Mouse (Mus musculus): ENCODE measurements at regions not wholly inside any gene's neighbourhood (a gene's known extent, or its start where the extent isn't known, plus 50 kb on each side); places are given as distances from the start of the nearest gene placed in this dataset.
A peak's percentile ranks its signal among the peaks of the same experiment; 100 is the strongest.
"Not testable (repeated sequence)": the region's sequence is repeated elsewhere in the genome, so short reads cannot be mapped to it uniquely, and the experiment has no call there.

DNA sequence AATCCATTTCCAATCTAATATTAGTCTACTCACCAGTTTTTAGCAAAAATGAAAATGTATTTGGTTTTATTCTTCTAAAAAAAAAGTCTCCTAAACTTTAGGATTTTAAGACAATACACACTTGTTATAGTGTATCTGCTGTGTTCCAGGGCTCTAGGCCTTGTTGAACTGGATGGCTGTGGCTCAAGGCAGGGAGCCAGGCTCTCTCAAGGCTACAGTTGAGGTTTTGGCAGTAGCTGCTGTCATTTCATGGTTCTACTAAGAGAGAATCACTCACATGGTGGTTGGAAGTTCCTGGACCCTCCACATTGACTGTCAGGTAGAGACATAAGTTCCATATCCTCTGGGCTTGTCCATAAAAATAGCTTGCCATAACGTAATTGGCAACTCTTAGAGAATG is 282.2 kb upstream of the Dcbld2 start:
- no peak overlapping the region for H3K27ac ChIP-seq (ENCODE audit: insufficient read depth, low read length)
- no peak for TF ChIP-seq POLR2A (IDR thresholded peaks at IDR 0.05; ENCODE audit: low read depth, low read length)
- no peak for TF ChIP-seq CTCF (IDR thresholded peaks at IDR 0.05; ENCODE audit: borderline replicate concordance, insufficient read depth, low read length)
- H3K4me1 ChIP-seq (ENCODE audit: control insufficient read depth, insufficient read depth, low read length): no peaks in the 10 kb centered on the region
- no peak overlapping the region for H3K4me3 ChIP-seq (ENCODE audit: insufficient read depth, low read length)

DNA sequence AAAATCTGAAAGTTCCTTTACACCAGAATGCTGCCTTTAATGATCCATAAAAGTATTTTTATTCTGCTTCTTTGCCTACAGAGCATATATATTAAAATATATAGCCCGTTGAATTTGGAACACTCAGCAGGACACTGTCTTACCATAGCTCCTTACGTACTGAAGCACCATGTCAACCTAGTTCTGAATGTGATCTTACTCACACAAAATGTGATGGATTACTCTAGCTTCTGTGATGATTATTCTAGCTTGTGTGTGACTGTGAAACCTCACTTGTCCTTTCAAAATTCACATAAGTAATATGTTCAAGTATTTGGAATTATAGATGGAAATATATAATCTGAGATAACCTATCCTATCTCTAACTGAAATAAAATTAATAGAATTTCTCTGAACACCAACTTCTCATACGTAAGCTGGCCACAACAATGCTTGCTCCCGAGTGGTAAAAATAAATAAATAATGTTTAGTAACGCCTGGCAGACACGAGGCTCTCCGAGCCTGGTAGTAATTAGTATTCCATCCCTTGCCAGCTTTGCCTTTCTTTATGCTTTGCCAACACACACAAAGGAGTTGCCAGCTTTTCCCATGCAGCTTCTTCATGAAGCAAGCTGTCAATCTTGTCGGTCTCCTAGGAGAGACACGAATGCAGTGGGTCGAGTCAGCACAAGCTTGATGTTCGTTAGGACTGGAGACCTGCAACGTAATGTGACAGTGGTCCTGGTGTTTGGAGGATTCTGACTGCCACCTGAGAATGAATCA is 271.9 kb upstream of the Dcbld2 start:
- no peak overlapping the region for H3K4me3 ChIP-seq (ENCODE audit: insufficient read depth, low read length)
- H3K27ac ChIP-seq (ENCODE audit: insufficient read depth, low read length): no peak overlapping the region
- H3K4me1 ChIP-seq (ENCODE audit: control insufficient read depth, insufficient read depth, low read length): no peaks in the 10 kb centered on the region
- TF ChIP-seq CTCF (IDR thresholded peaks at IDR 0.05; ENCODE audit: borderline replicate concordance, insufficient read depth, low read length): no peak
- TF ChIP-seq POLR2A (IDR thresholded peaks at IDR 0.05; ENCODE audit: low read depth, low read length): no peak

DNA sequence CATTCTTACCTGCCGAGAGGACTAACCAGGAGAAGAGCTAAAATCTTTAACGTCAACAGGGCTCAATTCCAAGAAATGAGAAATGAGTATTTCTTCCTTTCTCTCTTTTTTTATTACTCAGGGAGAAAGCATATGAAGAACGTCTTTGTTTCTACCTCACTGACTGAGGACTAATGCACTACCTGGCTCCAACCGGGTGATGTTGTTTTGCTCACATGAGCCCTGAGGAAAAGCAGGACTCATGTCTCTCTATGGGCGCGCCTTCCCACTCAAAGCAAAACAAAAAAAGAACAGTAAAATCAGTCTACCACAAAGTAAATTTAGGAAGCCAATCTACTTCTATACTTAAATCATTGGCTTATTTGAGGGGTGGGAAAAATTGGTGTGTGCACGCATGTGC is 271.3 kb upstream of the Dcbld2 start:
- H3K4me3 ChIP-seq (ENCODE audit: insufficient read depth, low read length): no peak overlapping the region
- TF ChIP-seq POLR2A (IDR thresholded peaks at IDR 0.05; ENCODE audit: low read depth, low read length): no peak
- no peak for TF ChIP-seq CTCF (IDR thresholded peaks at IDR 0.05; ENCODE audit: borderline replicate concordance, insufficient read depth, low read length)
- H3K4me1 ChIP-seq (ENCODE audit: control insufficient read depth, insufficient read depth, low read length): no peaks in the 10 kb centered on the region
- no peak overlapping the region for H3K27ac ChIP-seq (ENCODE audit: insufficient read depth, low read length)

DNA sequence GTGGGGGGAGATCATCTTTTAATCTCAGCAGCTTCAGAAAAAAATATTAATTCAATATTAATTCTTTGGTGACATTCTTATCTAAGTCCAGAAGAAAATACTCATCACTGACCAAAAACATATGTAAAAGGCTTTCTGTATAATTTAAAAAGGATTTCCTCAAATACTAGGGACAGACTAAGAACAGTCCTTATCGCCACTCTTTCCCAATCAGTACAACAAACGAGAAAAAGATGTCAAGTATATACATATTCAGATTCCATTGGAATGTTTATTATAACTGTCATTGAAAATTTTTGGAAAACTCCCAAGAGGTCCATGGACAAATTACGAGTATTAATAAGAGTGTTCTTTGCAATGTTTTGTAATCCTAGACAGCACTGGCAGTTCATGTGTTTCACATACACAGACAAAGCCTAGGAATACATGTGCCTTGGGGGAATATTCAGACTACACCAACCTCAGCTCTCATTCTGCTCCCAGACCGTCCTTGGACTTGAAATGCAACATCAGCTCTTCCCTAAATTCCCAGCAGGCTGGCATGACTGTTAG is 270.4 kb upstream of the Dcbld2 start:
- Histone ChIP-seq H3K4me3 (ENCODE audit: insufficient read depth, low read length) (no peak overlapping the region), H3K27ac (ENCODE audit: insufficient read depth, low read length) (no peak overlapping the region), H3K4me1 (ENCODE audit: control insufficient read depth, insufficient read depth, low read length) (no peaks in the 10 kb centered on the region)
- no peak for TF ChIP-seq CTCF (IDR thresholded peaks at IDR 0.05; ENCODE audit: borderline replicate concordance, insufficient read depth, low read length)
- no peak for TF ChIP-seq POLR2A (IDR thresholded peaks at IDR 0.05; ENCODE audit: low read depth, low read length)

DNA sequence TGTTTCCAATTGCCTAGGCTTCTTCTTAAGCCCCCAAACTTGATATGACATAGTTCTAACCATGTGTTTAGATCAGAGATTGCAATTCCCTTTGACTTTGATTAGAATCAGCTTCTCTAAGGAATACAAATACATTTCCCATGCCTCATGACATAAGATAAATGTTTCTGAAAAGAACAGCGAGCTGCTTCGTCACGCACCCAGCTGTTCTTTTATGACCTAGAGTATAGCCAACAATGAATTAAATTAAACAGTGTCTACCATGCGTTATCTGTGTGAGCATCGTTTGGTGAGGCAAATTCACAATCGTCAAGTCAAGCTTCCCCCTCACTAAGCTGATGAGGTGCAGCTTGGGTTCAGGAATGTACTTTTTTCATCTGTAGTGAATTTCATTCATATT is 261.8 kb upstream of the Dcbld2 start:
- TF ChIP-seq CTCF (IDR thresholded peaks at IDR 0.05; ENCODE audit: borderline replicate concordance, insufficient read depth, low read length) (no peak), POLR2A (IDR thresholded peaks at IDR 0.05; ENCODE audit: low read depth, low read length) (no peak)
- no peak overlapping the region for H3K27ac ChIP-seq (ENCODE audit: insufficient read depth, low read length)
- no peak overlapping the region for H3K4me3 ChIP-seq (ENCODE audit: insufficient read depth, low read length)
- no peaks in the 10 kb centered on the region; the same call in 1 of the 2 replicates for H3K4me1 ChIP-seq (ENCODE audit: control insufficient read depth, insufficient read depth, low read length)

DNA sequence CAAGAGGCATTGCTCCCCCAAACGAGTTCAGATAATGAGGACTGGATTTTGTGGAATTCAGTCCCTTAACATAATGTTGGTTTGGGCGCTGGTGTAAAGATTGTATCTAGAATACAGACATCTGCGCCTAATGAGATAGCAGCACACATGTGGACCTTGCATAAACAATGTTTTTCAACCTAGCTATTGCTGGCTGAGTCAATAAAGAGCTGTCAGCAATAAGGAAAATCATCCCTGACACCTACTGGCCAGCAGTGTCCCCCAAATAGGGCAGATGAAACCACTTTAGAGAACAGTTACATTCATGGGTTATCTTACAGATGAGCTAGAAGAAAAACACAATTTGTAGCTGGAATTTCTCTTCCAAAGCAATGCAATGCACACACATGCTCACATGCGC is 252.7 kb upstream of the Dcbld2 start:
- no peak for TF ChIP-seq CTCF (IDR thresholded peaks at IDR 0.05; ENCODE audit: borderline replicate concordance, insufficient read depth, low read length)
- TF ChIP-seq POLR2A (IDR thresholded peaks at IDR 0.05; ENCODE audit: low read depth, low read length): no peak
- Histone ChIP-seq H3K27ac (ENCODE audit: insufficient read depth, low read length) (peak overlapping the region; percentile 19; the same call in 1 of the 2 replicates), H3K4me1 (ENCODE audit: control insufficient read depth, insufficient read depth, low read length) (0 out of 2 replicates have a peak, but pooled peaks cover 4% of the 10 kb centered on the region), H3K4me3 (ENCODE audit: insufficient read depth, low read length) (no peak overlapping the region)

DNA sequence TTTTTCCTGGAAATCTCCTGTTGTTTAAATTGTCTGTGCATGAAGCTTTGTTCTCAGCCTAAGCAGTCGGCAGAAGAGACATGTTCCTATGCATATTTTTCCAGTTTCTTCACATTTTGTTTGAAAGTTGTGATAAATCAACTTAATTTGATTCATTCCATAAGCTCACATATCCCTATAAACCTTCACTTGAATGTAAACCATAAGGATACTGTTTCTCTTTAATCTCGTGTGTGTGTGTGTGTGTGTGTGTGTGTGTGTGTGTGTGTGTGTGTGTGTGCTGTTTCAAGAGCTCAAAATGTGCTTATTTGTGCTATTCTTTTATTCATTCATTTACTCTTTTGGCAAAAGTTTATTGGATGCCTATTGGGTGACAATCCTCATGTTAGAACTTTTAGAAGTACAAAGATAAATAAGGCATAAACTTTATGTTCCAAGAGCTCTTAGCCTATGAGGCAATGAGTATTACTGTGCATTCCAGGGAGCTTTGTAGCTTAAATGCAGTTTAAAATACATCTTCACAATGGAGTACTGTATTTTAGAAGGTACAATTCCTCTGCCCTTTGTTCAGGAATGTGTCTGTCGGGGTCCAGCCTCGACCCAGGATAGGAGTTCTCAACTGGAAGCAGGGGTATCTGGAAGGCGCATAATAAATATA is 229.4 kb upstream of the Dcbld2 start:
- TF ChIP-seq POLR2A (IDR thresholded peaks at IDR 0.05; ENCODE audit: low read depth, low read length): no peak
- TF ChIP-seq CTCF (IDR thresholded peaks at IDR 0.05; ENCODE audit: borderline replicate concordance, insufficient read depth, low read length): no peak
- H3K4me3 ChIP-seq (ENCODE audit: insufficient read depth, low read length): no peak overlapping the region
- H3K27ac ChIP-seq (ENCODE audit: insufficient read depth, low read length): no peak overlapping the region
- H3K4me1 ChIP-seq (ENCODE audit: control insufficient read depth, insufficient read depth, low read length): no peaks in the 10 kb centered on the region

DNA sequence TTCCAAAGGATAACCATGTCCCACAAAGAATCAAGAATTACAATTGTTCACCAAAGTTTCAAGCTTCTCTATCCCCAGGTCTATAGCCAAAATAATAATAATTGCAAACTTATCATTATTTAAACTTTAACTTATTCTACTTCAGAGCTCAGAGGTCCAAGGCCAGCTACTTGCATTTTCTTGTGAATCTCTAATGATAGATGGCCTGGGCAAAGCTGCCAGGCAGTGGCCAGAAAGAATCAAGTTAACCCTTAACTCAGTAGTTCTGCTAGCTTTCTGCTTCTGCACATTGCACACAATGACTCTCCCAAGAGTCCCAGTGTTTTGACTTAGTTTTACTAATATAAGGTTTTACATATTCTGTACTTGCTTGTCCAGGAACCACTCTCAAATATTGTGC is 228.3 kb upstream of the Dcbld2 start:
- not testable (repeated sequence) for H3K4me1 ChIP-seq (ENCODE audit: control insufficient read depth, insufficient read depth, low read length); H3K4me3 ChIP-seq (ENCODE audit: insufficient read depth, low read length); H3K27ac ChIP-seq (ENCODE audit: insufficient read depth, low read length)

DNA sequence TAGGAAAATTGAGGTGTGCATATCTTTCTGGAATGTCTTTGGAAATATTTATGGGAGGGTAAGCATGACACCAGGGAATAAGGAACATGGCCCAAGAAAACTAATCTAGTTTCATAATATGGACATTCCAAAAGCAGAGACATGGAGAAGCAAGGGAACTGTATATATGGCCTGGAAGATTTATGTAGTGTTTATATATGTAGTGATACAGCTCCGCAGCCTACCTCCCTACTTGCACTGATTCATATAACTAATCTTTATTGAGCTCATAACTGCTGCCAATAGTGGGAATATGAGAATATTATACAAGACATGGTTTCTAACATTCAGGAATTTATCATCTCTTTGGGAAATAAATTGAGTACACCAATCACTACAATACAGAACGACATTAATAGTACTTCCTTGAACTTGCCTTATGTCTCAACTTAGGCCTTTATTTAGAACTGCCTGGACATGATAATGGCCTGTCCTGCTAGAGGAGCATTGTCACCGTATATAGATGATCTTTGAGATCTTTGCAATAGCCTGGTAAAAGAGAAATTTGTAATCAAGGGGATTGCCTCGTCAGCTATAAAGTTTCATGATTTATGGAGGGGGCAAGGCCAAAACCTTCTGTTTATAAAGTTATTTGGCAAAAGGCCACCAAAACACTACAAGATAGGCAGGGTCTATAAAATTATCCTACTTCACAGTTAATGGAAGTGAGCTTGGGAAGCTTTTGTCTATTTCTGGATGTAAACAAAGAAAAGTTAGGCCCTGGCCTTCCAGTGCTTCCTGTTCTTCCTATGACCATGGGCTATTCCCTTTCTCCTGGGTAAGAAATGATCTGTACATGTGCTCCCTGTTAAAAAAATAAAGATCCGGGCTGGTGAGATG is 213.4 kb upstream of the Dcbld2 start:
- Histone ChIP-seq H3K4me3 (ENCODE audit: insufficient read depth, low read length) (no peak overlapping the region), H3K27ac (ENCODE audit: insufficient read depth, low read length) (no peak overlapping the region), H3K4me1 (ENCODE audit: control insufficient read depth, insufficient read depth, low read length) (no peaks in the 10 kb centered on the region)
- TF ChIP-seq CTCF (IDR thresholded peaks at IDR 0.05; ENCODE audit: borderline replicate concordance, insufficient read depth, low read length): no peak
- TF ChIP-seq POLR2A (IDR thresholded peaks at IDR 0.05; ENCODE audit: low read depth, low read length): no peak

Measured in embryonic fibroblast, embryonic 13.5 days (primary cell).